Mouse (Mus musculus) liver, embryonic 15.5 days (tissue): ENCODE measurements around the gene Srsf4. TPM values are rescaled to one million over a fixed set of nuclear protein-coding genes. Genes with fewer than 3 reads are reported as not detected.

Experiments
- ATAC-seq: fragments of 200-750 bp; cut with Nextera tagmentation; 2 replicates; pipeline ENCODE4 v1.8.0; 2017; ENCODE audit warnings: moderate number of reproducible peaks, mild to moderate bottlenecking, moderate library complexity; ENCODE audit not compliant: insufficient read depth
- H3K27ac ChIP-seq: fragments of 300-500 bp; sonication (generic); replicated peaks from 2 replicates; pipeline ENCODE4 v1.5.1; 2015; ENCODE audit warnings: mild to moderate bottlenecking, inconsistent platforms
- H3K27me3 ChIP-seq: fragments of 300-500 bp; sonication (generic); 2 replicates; pipeline ENCODE4 v1.6.1; 2015; ENCODE audit warnings: mild to moderate bottlenecking, inconsistent platforms
- H3K36me3 ChIP-seq: fragments of 300-500 bp; sonication (generic); replicated peaks from 2 replicates; pipeline ENCODE4 v1.6.1; 2015; ENCODE audit warnings: moderate library complexity, mild to moderate bottlenecking, inconsistent platforms
- H3K4me1 ChIP-seq: fragments of 300-500 bp; sonication (generic); replicated peaks from 2 replicates; pipeline ENCODE4 v1.6.1; 2015; ENCODE audit warnings: inconsistent platforms
- H3K4me2 ChIP-seq: fragments of 300-500 bp; sonication (generic); 2 replicates; pipeline ENCODE4 v1.6.1; 2015; ENCODE audit warnings: moderate library complexity, mild to moderate bottlenecking, inconsistent platforms
- H3K4me3 ChIP-seq: fragments of 300-500 bp; sonication (generic); replicated peaks from 2 replicates; pipeline ENCODE4 v1.5.1; 2015; ENCODE audit warnings: mild to moderate bottlenecking, inconsistent platforms
- H3K9ac ChIP-seq: fragments of 300-500 bp; sonication (generic); 2 replicates; pipeline ENCODE4 v1.6.1; 2015; ENCODE audit warnings: moderate library complexity, mild to moderate bottlenecking, inconsistent platforms
- H3K9me3 ChIP-seq: fragments of 300-500 bp; sonication (generic); replicated peaks from 2 replicates; pipeline ENCODE4 v1.6.1; 2016; ENCODE audit warnings: inconsistent platforms
- WGBS: fragments of 180-500 bp; shearing (Covaris S2); methylation state at CpG from one replicate; pipeline ENCODE4 v1.1.7; 2015; ENCODE audit warnings: mixed read lengths; ENCODE audit not compliant: insufficient replicate concordance; 5-methylcytosine and 5-hydroxymethylcytosine counted together
- polyA plus RNA-seq: library from polyadenylated mRNA; unstranded; fragments of >200 nt; fragmentation: Nextera tagmentation; extraction: Ambion mirVana; gene quantifications from 2 replicates; pipeline ENCODE4 v1.2.1, GENCODE M21; 2015

Srsf4 gene
- polyA plus RNA-seq, 1 experiment from 2014 or later = 61.1 TPM

DNA sequence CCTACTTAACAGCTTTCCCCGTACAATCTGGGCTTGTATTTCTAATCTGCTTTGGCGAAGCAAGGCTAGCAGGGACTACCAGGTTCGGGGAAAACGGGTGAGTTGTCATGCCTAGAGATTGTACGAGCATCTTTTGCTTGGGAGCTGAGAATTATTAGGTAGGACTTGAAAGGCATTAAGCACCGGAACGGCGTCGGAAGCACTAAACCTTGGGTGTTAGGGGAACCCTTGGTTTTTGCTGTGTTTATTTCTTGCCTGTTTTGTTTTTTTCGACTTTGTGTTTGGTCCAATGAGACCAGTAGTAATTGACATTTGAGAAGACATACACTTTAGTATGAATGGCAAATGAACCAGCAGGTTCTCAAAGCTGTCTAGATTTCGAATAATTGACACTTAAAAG lies 1.1 kb downstream of the Srsf4 start:
- Histone ChIP-seq H3K9ac (peak overlapping the region; percentile 100), H3K4me1 (peaks cover 60% of the 10 kb centered on the region), H3K27ac (peak overlapping the region; percentile 97), H3K27me3 (no peaks in the 10 kb centered on the region), H3K9me3 (no peaks in the 10 kb centered on the region), H3K4me3 (peak overlapping the region; percentile 99), H3K36me3 (no peaks in the 10 kb centered on the region), H3K4me2 (peak overlapping the region; percentile 78)
- 1% methylated on average over 11 of the region's 11 CpGs for WGBS
- no peak for ATAC-seq

DNA sequence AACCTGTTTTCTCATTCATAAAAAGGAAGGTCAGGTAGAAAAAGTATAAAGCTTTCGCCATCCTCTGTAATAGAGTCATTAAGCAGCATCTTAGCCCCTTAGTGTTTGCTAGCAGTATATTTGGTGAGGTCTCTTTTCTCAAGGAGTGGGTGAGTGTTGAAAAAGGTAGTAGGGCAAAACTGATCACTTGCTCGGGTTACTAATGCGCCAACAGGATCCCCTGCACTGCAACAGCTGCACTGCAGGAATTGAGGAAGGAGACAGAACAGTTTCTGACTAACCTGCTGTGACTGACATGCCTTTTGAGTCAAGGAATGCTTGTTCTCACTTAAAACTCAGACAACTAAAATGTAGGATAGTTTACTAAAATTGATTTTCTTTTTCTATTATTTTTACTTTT lies 1.8 kb downstream of the Srsf4 start:
- H3K36me3 ChIP-seq = no peaks in the 10 kb centered on the region
- 24% methylated on average over 3 of the region's 3 CpGs for WGBS
- H3K4me3 ChIP-seq = peak overlapping the region; percentile 99
- peak overlapping the region; percentile 78 for H3K4me2 ChIP-seq
- no peaks in the 10 kb centered on the region for H3K27me3 ChIP-seq
- H3K9ac ChIP-seq = peak overlapping the region; percentile 100
- ATAC-seq = no peak
- peak overlapping the region; percentile 97; the same call in 1 of the 2 replicates for H3K27ac ChIP-seq
- H3K4me1 ChIP-seq = peaks cover 60% of the 10 kb centered on the region
- no peaks in the 10 kb centered on the region for H3K9me3 ChIP-seq

DNA sequence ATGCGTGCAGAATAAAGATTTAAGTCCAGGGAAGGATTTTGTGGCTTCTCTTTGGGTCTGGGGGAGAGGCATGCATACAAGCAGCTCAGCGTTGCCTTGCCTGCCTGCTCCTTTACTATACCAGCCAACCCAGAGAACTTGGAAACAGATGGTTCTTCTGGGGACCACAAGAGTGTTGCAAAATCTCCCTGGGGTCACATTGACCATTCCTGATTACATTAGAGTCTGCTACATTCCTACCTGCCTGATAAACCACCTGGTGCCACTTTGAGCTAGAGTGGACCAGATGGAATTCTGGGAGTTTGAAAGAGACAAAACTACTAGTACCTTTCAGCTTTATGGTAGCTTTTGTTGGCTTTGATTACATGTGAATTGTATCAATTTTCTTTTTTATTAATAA lies 3.4 kb downstream of the Srsf4 start:
- Histone ChIP-seq H3K4me1 (peaks cover 62% of the 10 kb centered on the region), H3K9ac (no peak overlapping the region), H3K4me2 (no peak overlapping the region), H3K36me3 (no peaks in the 10 kb centered on the region), H3K9me3 (no peaks in the 10 kb centered on the region), H3K27me3 (no peaks in the 10 kb centered on the region), H3K27ac (no peak overlapping the region), H3K4me3 (no peak overlapping the region)
- no peak for ATAC-seq
- 59% methylated on average over 2 of the region's 2 CpGs for whole genome bisulfite sequencing

DNA sequence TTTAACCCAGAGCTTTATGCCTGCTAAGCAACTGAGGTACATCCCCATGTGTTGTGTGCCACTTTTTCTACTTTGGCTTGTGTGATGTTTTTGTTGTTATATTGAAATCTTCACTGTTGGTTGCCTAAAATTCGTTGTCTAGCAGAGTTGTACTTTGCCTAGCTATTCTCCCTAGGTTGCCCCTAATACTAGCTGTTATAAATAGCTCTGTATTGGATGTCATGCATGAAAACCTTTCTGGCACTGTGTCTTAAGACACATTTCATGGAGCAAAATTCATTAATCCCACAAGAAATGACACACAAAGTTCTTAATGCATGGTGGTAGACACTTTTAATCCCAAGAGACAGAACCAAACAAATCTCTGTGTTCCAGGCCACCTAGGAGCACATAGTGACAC lies 6.3 kb downstream of the Srsf4 start:
- H3K36me3 ChIP-seq = peaks cover 13% of the 10 kb centered on the region
- 67% methylated on average over 1 of the region's 1 CpGs for WGBS
- no peak overlapping the region for H3K4me2 ChIP-seq
- ATAC-seq = no peak
- no peak overlapping the region for H3K9ac ChIP-seq
- H3K4me3 ChIP-seq = no peak overlapping the region
- H3K27me3 ChIP-seq = no peaks in the 10 kb centered on the region
- peaks cover 64% of the 10 kb centered on the region for H3K4me1 ChIP-seq
- H3K27ac ChIP-seq = no peak overlapping the region
- no peaks in the 10 kb centered on the region for H3K9me3 ChIP-seq

DNA sequence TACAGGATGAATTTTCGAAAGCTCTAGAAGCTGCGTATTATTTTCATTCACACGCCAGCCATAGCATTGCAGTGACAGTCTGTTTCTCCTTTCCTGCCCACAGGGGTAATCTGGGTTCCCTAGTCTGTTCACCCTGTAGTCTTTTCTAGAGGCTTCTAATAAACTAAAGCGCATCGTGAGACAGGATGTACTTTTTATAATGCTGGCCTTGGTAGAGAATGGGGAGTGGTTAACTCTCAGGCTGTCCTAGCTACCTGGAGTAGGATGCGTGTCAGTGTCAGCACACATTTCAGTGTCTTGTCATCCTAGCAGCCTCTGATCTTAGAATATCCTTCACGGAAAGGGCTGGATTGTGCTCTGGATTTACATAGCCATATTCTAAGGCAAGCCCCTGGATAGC lies 7.9 kb downstream of the Srsf4 start:
- Histone ChIP-seq H3K27ac (no peak overlapping the region), H3K9ac (no peak overlapping the region), H3K4me3 (no peak overlapping the region), H3K4me1 (peaks cover 53% of the 10 kb centered on the region), H3K36me3 (peaks cover 29% of the 10 kb centered on the region), H3K4me2 (no peak overlapping the region), H3K9me3 (no peaks in the 10 kb centered on the region), H3K27me3 (no peaks in the 10 kb centered on the region)
- 82% methylated on average over 7 of the region's 7 CpGs for WGBS
- no peak for ATAC-seq

DNA sequence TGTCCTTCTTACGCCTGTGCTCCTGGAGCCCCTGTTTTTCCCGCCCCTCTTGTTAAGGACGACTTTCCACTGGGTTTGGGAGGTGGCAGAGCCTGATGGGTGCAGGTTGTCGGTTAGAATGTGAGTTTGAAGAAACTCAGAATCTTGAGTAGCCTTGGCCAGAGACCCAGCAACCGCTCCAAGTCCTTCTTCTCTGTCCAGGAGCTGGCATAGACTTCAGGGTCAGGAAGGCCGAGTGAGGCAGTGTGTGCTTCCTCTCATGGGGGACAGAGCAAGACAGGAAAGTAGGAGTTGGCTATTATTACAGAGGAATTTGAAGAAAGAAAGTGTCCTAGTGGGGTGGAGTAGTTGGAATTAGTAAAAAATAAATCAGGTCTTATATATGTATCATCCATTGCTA lies 10.2 kb downstream of the Srsf4 start:
- H3K9me3 ChIP-seq = no peaks in the 10 kb centered on the region
- H3K4me1 ChIP-seq = peaks cover 51% of the 10 kb centered on the region
- 72% methylated on average over 6 of the region's 6 CpGs for WGBS
- no peak overlapping the region for H3K4me3 ChIP-seq
- no peak overlapping the region for H3K4me2 ChIP-seq
- H3K9ac ChIP-seq = no peak overlapping the region
- peaks cover 50% of the 10 kb centered on the region for H3K36me3 ChIP-seq
- no peak overlapping the region for H3K27ac ChIP-seq
- H3K27me3 ChIP-seq = no peaks in the 10 kb centered on the region
- ATAC-seq = no peak

DNA sequence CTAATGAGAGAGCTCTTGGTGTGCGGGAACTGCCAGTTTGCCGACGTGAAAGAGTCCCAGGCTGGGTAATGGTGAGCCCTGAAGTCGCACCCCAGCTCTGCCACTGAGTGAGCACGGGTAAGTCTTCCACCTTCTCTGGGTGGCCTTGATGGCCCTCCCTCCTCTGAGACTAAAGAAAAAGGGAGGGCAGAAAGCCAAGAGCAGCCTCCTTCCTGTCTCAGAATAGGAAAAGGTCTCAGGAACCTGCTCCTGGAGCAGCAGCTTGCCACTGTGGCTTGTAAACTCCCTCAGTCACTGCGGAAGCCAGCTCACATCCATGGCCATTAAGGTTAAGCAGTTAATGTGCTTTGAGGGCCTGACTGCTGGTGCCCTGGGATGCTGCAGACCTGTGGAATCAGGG lies 12.0 kb downstream of the Srsf4 start:
- H3K4me2 ChIP-seq = no peak overlapping the region
- H3K36me3 ChIP-seq = peaks cover 68% of the 10 kb centered on the region
- ATAC-seq = no peak

DNA sequence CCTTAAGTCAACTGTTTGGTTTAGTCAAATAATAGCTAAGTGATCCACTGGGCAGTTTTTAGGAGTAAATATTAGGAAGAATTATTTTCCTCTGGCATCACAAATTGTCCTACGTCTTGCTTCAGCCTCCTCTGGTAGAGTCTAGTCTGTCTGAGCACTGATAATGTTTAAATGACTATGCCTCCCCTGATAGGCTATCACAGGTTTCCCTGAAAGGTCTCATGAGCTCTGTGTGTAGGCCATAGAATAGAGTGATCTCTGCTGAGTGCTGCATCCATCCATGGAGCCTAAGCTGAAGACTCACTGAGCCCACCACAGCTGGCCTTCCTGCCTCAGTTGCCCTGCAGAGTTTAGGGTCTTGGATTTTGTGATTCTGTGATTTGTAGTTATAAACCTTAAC lies 15.1 kb downstream of the Srsf4 start:
- Histone ChIP-seq H3K9ac (no peak overlapping the region), H3K9me3 (no peaks in the 10 kb centered on the region), H3K4me3 (no peak overlapping the region), H3K4me1 (peaks cover 36% of the 10 kb centered on the region), H3K27me3 (no peaks in the 10 kb centered on the region), H3K4me2 (no peak overlapping the region), H3K27ac (no peak overlapping the region; the same call in 1 of the 2 replicates), H3K36me3 (peaks cover 96% of the 10 kb centered on the region)
- peak; percentile 62 for ATAC-seq
- WGBS = 17% methylated on average over 1 of the region's 1 CpGs

More for the DNA sequence above, 12.0 kb downstream of the Srsf4 start:
- Histone ChIP-seq H3K9me3 (no peaks in the 10 kb centered on the region), H3K9ac (no peak overlapping the region), H3K27me3 (no peaks in the 10 kb centered on the region), H3K4me3 (no peak overlapping the region), H3K4me1 (peaks cover 54% of the 10 kb centered on the region), H3K27ac (no peak overlapping the region)
- WGBS = 84% methylated on average over 6 of the region's 6 CpGs

DNA sequence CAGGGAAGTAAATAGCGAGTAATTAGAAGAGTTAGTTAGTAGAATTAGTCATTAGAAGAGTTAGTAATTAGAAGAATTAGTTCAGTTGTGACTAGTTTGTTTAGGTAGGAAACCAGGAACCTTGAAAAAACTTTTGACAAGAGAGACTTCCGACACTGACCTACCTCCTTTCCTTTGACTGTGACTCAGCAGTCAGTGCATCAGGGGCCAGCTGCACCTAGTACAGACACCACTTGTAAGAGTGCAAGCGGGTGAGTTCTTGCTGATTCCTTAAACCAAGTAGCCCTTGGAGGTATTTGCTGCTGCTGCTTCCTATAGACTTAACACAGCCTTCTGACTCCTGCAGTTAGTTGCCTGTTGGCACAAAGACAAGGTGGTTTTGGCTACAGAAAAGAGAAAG lies 17.3 kb downstream of the Srsf4 start:
- Histone ChIP-seq H3K4me3 (no peak overlapping the region), H3K27me3 (no peaks in the 10 kb centered on the region), H3K9me3 (no peaks in the 10 kb centered on the region), H3K9ac (no peak overlapping the region), H3K4me2 (no peak overlapping the region), H3K27ac (no peak overlapping the region), H3K4me1 (peaks cover 34% of the 10 kb centered on the region), H3K36me3 (peaks cover 92% of the 10 kb centered on the region)
- ATAC-seq = no peak
- WGBS = 60% methylated on average over 3 of the region's 3 CpGs

DNA sequence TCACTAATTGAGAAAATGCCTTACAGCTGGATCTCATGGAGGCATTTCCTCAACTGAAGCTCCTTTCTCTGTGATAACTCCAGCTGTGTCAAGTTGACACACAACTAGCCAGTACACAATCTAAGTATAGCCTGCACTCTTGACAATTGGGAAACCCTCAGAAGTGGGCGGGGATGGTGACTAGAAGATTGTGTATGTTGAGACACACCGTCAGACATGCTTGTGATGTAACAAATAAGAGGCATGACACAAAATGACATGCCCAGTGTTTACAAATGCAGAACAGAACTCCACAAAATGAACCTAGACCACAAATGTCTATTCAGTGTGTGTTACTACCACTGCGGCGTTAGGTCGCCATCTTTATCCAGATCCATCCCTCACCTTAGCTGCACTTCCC lies 23.7 kb downstream of the Srsf4 start:
- peak overlapping the region; percentile 45 for H3K27ac ChIP-seq
- H3K36me3 ChIP-seq = peaks cover 84% of the 10 kb centered on the region

DNA sequence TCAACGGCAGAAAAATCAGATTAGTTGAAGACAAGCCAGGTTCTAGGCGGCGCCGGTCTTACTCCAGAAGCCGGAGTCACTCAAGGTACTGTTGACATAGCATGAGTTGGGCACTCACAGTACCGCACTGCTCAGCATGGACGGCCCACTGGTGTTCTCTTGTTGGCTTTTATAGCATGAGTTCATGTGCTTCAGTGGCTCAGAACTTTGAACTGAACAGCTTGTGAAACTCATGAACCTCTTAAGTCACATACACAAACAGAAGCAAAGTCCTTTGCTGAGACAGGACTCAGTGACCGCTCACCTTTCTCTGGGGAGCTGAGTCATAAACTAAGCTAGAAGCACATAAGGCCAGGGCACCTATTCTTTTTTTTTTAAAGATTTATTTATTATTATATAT lies 24.4 kb downstream of the Srsf4 start:
- Histone ChIP-seq H3K27ac (peak overlapping the region; percentile 45), H3K4me2 (no peak overlapping the region), H3K4me3 (no peak overlapping the region), H3K9me3 (no peaks in the 10 kb centered on the region), H3K36me3 (peaks cover 84% of the 10 kb centered on the region), H3K4me1 (no peaks in the 10 kb centered on the region), H3K9ac (no peak overlapping the region), H3K27me3 (no peaks in the 10 kb centered on the region)
- 84% methylated on average over 8 of the region's 8 CpGs for WGBS
- peak; percentile 67 for ATAC-seq

More for the DNA sequence above, 23.7 kb downstream of the Srsf4 start:
- Histone ChIP-seq H3K9me3 (no peaks in the 10 kb centered on the region), H3K4me1 (no peaks in the 10 kb centered on the region), H3K9ac (no peak overlapping the region), H3K4me3 (no peak overlapping the region), H3K27me3 (no peaks in the 10 kb centered on the region), H3K4me2 (no peak overlapping the region)
- WGBS = 89% methylated on average over 5 of the region's 5 CpGs
- no peak for ATAC-seq

DNA sequence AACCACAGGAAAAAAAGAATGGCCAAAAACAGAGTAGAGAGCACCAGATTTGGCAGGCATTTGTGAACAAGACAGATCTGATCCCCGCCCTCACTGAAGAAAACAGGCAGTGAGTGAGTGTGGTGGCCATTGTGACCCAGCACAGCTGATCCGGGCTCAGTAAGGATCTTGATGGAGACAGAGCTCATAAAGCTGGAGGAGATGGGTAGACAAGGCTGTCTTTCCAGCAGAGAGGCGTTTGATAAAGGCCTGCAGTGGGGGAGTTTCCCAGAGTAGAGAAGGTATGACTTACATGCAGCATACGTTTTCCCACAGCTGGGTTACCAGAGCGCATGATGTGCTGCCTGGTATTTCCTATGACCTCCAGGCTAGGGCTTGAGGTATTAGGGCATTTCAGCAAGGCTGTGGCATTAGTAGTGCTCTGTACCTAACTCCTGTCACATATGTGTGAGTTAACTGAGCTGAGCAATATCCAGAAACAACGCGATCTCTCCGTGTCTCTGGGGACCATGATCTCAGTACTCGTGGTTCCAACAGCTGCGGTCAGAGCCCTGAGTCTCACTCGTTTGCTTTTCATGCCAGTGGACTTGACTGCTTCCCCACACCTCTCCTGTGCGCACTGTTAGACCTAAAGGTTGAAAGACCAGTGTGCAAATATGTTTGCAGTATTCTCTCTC lies 25.2 kb downstream of the Srsf4 start:
- no peak overlapping the region for H3K27ac ChIP-seq

More for the DNA sequence above, 25.2 kb downstream of the Srsf4 start:
- no peaks in the 10 kb centered on the region for H3K9me3 ChIP-seq
- H3K4me3 ChIP-seq = no peak overlapping the region
- H3K36me3 ChIP-seq = peaks cover 79% of the 10 kb centered on the region
- H3K27me3 ChIP-seq = no peaks in the 10 kb centered on the region
- H3K9ac ChIP-seq = no peak overlapping the region
- H3K4me1 ChIP-seq = no peaks in the 10 kb centered on the region
- H3K4me2 ChIP-seq = no peak overlapping the region
- no peak for ATAC-seq
- 91% methylated on average over 12 of the region's 12 CpGs for WGBS
